Mouse (Mus musculus): Measurements from ENCODE around the gene Arpp19.

DNA sequence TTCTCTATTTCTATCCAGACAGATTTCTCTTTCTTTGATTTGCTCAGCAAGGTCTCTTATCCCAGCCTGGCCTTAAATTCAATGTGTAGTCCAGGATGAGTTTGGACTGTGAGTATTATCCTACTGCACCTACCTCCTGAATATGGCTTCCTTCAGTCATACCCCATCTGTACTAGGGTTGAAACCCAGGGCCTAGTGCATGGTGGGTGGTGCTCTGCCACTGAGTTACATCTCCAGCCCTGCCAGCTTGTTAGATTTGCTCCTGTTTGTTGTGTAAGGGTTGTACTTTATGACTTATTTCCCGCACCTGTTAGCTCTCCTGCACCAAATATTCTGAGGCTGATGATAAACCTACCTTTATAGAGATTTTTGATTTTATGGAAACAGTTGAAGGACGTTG lies 5.8 kb downstream of the Arpp19 start:
- TF ChIP-seq POLR2A (IDR thresholded peaks at IDR 0.05; ENCODE audit: insufficient read length, low read depth) (no peak), E2F4 (IDR thresholded peaks at IDR 0.05; ENCODE audit: insufficient read depth) (no peak), POLR2AphosphoS2 (IDR thresholded peaks at IDR 0.05; ENCODE audit: insufficient read length, low read depth) (no peak), TCF12 (IDR thresholded peaks at IDR 0.05; ENCODE audit: insufficient read depth, poor library complexity, severe bottlenecking) (no peak), SRF (IDR thresholded peaks at IDR 0.05; ENCODE audit: control insufficient read depth, insufficient read length, low read depth) (no peak)
